Mouse (Mus musculus) hematopoietic stem cell, adult 5-6 weeks (primary cell): ENCODE results near the gene Slc37a1. TPM values are rescaled to one million over a fixed set of nuclear protein-coding genes. Genes with fewer than 3 reads are reported as not detected.
A peak's percentile ranks its signal among the peaks of the same experiment; 100 is the strongest.

Experiments
- ATAC-seq, 2 experiments: fragments of 125-278 bp in 1 of 2; replicated peaks in 1 of 2; 2 replicates each; pipeline ENCODE4 v1.8.0; 2016 to 2017; ENCODE audit warnings: inconsistent platforms in 2 of 2, mild to moderate bottlenecking in 2 of 2, moderate number of reproducible peaks in 2 of 2, low read depth in 1 of 2, moderate TSS enrichment in 1 of 2; ENCODE audit not compliant: low FRiP score in 2 of 2, poor library complexity in 2 of 2, severe bottlenecking in 2 of 2, insufficient read depth in 1 of 2, low TSS enrichment in 1 of 2
- total RNA-seq: library from RNA; stranded (forward); fragments of 172-1452, 232-1000 nt; gene quantifications from 2 replicates; pipeline ENCODE4 v1.2.3, GENCODE M21; 2017

Gene Slc37a1
- total RNA-seq, 1 experiment from 2014 or later: 12.0 TPM

DNA sequence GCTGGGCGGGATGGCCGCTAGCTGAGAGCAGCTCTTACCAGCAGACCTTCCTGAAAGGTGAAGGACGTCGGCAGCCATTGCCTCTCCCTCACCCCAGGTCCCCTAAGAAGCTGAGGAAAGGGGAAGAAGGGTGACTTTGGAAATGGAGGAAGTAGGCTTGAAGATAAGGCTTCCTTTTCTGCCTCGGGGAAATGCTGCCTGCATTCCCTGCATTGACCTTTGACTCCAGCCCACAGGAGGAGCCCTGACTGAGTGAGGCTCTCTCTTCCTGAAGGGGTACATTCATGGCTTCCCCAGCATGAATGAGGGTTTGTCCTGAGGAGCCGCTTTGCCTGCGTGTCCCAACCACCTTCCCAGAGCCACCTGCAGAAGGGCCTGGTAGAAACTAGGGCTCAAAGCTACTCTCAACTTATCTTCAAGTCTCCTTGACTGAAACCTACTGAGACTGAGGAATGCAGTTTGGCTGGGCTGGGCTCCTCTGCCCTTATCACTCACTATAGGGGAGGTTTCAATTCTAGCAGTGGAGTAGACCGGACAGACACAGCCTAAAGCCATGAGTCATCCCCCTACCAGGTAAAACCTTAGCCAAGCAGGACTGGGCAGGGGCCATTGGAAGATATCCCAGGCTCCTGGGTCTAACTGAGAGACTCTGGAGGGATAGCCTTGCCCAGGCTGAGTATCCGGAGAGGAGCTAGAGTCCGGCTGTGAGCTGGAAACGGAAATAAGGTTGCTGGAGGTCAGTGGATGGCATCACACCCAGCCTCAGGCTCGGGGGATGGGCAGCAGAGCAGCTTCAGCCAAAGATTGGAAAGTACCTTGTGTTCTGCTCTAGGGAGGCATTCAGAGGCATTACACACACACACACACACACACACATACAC lies 18.5 kb downstream of the Slc37a1 start:
- ATAC-seq: peak; percentile 51; a peak in 2 of 4 replicates

DNA sequence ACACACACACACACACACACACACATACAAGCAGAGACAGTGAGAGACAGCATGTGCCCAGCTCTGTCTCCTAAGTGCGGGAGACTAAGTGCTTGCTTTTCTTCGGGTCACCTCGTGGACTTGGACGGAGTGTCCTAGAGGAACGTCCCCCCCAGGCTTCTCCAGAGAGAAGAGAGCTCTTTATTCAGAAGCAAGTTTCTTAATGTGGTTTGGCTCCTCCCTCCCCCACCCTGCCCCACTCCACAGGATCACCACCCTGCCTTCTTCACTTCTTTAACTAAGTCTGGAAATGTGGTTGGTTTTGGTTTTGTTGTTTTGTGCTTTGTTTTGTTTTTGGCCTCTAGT lies 19.2 kb downstream of the Slc37a1 start:
- ATAC-seq: no peak

GRCm38 (mm10) chr17:31307756-31308155 lies 21.2 kb downstream of the Slc37a1 start:
- ATAC-seq: no peak

GRCm38 (mm10) chr17:31308291-31308816 lies 21.8 kb downstream of the Slc37a1 start:
- no peak for ATAC-seq

- ATAC-seq: no peak
Observed at GRCm38 (mm10) chr17:31309281-31309793, 22.7 kb downstream of the Slc37a1 start.

DNA sequence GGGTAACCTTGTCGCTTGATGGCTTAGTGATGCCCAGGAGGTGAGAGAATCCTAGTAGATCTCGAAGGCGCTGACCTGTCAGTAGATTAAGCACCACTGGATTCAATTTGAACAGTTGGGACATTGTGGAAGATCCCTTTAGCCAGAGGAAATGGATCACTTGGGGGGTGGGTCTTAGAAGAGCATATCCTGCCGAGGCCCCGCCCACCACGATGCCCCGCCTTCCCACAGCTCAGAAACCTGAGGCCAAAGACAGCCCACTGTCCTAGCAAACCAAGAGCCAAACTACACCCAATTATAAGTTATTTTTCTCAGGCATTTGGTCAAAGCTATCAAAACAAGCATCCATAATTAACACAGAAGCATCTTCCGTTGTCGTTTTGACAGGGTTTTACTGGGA lies 24.5 kb downstream of the Slc37a1 start:
- ATAC-seq: no peak

DNA sequence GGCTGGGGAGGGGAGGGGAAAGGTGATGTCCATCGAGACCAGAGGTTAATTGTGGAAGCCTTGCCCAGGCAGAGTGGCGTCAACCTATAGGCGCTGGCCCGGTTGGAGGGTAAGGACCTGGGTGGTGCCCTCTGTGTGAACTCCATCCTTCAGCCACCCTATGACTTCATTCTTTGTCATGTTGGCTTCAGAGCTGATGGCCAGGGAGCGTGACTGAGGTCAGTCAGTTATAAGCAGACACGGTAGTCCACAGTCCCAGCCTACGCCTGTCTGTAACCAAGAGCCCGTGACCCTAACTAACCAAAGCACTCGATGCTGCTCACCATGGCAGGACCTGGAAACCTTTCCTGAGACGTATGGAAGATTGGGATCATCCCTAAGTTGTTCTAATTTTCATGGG lies 26.1 kb downstream of the Slc37a1 start:
- ATAC-seq: no peak

DNA sequence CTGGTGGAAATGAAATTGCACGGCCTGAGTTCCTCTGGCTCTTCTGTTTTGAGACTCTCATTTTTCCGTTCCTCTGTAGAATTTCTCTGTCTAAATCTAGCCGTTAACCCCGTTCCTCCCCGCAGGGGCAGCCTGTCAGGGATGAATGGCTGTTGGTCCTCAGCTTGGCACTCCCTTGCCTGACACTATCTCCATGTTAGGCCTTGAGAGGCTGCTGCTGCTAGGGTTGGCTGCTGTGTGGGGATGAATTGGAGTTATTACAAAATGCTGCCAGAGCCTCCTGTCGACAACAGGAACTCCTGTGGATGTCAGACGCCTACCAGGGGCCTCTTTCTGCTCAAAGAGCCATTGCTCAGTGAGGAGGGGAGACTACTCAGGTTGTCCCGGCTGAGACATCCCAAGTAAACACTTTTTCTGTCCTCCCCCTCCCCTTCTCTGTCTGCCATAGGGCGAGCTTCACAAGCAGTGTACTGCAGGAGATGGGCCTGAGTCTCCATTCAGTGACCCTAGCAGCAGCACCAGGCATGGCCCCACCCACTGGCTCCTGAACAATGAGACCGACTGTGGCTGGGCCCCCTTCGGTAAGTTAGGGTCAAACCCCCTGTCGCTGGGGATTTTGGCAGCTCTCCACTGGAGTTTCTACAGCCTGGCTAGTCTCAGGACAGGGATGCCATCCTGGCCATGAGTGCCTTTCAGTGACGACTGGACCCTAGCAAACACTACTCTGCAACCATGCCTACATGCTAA lies 28.6 kb downstream of the Slc37a1 start:
- no peak for ATAC-seq

DNA sequence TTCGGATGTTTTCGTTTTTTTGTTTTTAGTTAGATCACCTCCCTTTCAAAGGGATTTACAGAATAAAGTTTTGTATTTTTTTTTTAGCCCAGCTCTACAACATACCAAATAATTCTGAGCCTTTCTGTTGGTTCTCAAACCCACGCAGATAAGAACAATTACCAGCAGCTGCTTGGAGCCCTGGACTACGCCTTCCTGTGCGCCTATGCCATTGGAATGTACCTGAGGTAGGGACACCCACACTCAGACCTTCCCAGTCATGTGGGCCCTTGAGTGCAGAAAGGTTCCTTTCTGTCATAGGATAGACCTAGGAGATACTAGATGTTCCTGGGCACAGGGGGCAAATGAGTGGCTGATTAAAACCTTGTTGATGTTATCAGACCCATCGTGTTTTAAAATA lies 29.4 kb downstream of the Slc37a1 start:
- no peak for ATAC-seq

- ATAC-seq: no peak
Observed at GRCm38 (mm10) chr17:31316998-31317397, 30.4 kb downstream of the Slc37a1 start.

- ATAC-seq: no peak
Observed at GRCm38 (mm10) chr17:31317521-31318272, 31.1 kb downstream of the Slc37a1 start.

GRCm38 (mm10) chr17:31318906-31319767 lies 32.5 kb downstream of the Slc37a1 start:
- ATAC-seq: no peak

- no peak for ATAC-seq
Observed at GRCm38 (mm10) chr17:31321425-31321824, 34.8 kb downstream of the Slc37a1 start.

DNA sequence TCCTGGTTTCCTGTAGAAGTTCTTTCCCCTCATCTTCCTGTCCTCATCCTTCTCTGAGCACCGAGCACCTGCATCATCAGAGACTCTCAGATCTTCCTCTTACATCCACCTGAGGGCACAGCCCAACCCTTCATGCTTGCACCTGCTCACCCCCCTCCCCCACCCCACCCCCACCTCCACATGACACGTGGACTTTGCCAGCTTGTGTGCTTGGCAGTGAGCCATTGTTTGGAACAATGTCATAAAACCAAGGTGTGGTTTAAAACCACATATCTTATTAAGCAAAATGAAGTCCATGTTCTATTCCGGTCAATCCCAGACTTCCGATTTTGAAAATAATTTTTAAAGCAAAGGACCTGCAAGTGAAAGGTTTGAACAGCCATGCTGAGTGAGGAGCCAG lies 35.9 kb downstream of the Slc37a1 start:
- ATAC-seq: no peak

DNA sequence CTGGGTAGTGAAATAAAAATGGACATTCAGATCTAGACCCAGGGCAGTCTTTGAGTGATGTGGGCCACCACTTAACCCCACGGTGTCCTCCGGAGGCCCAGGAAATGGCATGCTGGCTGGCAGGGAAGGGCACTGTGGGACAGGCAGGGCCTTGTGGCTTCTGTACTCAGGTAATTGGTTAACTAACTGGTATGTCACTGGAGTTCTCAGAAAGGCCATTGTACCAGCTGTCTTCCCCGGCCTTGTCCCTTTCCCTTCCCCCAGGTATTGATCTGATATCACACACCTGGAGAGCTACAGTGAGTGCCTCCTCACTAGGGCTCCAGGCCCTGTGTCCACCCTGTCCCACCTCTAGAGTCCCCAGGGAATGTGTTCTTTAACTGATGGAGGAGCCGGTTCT lies 36.8 kb downstream of the Slc37a1 start:
- no peak for ATAC-seq

GRCm38 (mm10) chr17:31324227-31324626 lies 37.6 kb downstream of the Slc37a1 start:
- no peak for ATAC-seq
